Mouse (Mus musculus) right cerebral cortex, postnatal 14 days (tissue): Measurements from ENCODE around the gene Dmbt1.
"Not testable (repeated sequence)": the region's sequence is repeated elsewhere in the genome, so short reads cannot be mapped to it uniquely, and the experiment has no call there.

ENCODE experiments used
- DNase-seq: peaks from one replicate; pipeline ENCODE4 v3.0.0; 2022

Gene Dmbt1

GRCm38 (mm10) chr7:131031755-131032154 lies at the start of gene Dmbt1:
Gene Dmbt1, plus strand, starts transcription at chr7:131032053.
- DNase-seq, result no peak

- no peak for DNase-seq
Measured at GRCm38 (mm10) chr7:130982371-130982770, 49.5 kb upstream of the Dmbt1 start.

- no peak for DNase-seq
Measured at GRCm38 (mm10) chr7:130982881-130983280, 49.0 kb upstream of the Dmbt1 start.

GRCm38 (mm10) chr7:130984294-130984693 lies 47.6 kb upstream of the Dmbt1 start:
- no peak for DNase-seq

GRCm38 (mm10) chr7:130985193-130985592 lies 46.7 kb upstream of the Dmbt1 start:
- DNase-seq, result no peak

GRCm38 (mm10) chr7:130985716-130986115 lies 46.1 kb upstream of the Dmbt1 start:
- DNase-seq, result no peak

GRCm38 (mm10) chr7:130988146-130988545 lies 43.7 kb upstream of the Dmbt1 start:
- DNase-seq, result no peak

- DNase-seq, result no peak
Measured at GRCm38 (mm10) chr7:130989371-130989770, 42.5 kb upstream of the Dmbt1 start.

GRCm38 (mm10) chr7:130991174-130991789 lies 40.6 kb upstream of the Dmbt1 start:
- DNase-seq, result no peak

DNA sequence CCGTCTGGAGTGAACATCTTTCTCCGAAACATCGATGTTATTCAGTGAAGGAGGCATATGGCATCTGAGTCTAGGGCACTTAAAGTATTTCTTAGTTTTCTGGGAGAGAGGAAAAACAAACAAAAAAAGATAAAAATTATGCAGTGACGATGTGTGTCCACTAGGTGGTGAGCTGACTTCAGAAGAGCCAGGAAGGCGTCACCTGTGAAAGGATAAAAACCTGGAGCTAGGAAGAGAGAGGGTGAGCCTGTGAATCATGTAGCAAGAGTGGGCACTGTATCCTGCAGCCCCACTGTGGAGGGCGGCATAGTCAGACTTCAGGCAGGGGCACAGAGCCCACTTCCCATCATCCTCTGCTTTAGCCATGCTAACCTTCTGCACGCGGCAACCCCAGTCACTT lies 37.9 kb upstream of the Dmbt1 start:
- DNase-seq, result no peak

GRCm38 (mm10) chr7:131001976-131002726 lies 29.7 kb upstream of the Dmbt1 start:
- no peak for DNase-seq

DNA sequence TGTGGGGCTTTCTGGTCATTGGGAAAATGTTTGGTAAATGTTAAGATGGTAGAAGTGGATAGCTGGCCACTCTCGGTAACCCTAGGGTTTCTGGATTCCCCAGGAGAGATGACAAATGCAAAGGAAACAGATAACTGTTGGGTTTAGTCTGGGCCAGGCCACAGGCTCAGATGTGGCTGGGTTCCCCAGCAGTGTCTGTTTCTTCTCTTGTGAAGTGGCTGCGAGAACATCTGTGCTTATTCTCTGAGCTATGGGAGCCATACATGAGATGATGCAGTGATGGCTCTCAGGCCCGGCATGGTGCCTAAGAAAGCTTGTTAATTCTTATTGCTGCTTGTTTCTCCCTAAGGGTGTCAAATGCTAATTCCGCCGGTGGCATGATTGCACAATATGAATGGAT lies 27.8 kb upstream of the Dmbt1 start:
- DNase-seq, result no peak

DNA sequence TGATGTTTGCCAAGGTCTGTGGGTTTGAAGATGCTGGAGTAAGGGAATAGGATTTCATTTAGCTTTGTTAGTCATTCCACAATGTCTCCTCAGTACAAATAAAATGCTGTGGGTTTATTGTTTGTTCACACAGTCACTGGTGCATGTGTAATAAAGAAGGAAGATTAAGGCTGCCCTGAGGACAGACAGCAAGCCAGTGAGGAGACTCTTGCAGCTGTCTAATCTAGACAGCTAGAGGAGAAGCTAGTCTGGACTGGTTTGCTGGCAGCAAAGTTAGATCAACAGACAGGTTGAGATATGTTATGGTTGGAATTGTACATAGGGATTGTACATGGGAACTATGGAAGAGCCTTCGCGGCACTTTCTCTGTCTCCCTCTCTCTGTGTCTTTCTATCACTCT lies 24.6 kb upstream of the Dmbt1 start:
- DNase-seq, result no peak

DNA sequence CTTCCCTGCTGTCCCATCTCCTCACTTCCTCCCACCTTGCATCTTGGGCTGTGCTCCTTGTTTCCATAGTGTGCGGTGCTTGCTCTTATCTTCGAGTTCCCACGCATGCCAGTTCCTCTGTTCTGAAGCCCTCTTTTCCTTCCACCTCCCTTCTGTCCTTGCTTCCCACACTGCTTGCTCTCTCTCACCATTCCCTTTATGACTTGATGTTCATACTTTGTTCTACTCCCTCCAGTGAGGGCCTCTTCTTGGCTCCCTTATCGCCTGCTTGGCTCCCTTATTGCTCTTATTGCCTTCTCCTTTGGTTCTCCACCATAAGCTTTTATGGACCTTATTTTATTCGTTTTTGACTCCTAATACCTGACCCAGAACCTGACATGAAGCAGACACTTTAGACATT lies 22.7 kb upstream of the Dmbt1 start:
- no peak for DNase-seq

- no peak for DNase-seq
Measured at GRCm38 (mm10) chr7:131011901-131012300, 20.0 kb upstream of the Dmbt1 start.

DNA sequence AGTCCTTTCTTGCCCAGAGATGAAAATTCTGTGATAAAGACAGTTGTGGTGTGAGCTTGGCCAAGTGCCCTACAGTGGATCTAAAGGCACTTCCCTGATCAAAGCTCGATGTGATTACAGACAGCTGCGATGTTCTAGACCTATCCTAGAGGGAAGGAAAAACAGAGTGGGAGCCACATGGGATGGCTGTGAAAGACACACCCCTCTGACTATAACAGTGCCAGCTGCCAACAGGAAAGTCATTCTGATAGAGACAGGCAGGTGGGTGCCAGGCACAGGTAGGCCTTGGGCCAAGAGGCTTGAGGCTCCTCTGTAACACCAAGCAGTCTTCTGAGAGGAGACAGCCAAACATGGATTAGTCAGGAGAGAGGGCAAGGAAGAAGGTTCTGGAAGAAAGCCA lies 12.7 kb upstream of the Dmbt1 start:
- DNase-seq, result no peak

DNA sequence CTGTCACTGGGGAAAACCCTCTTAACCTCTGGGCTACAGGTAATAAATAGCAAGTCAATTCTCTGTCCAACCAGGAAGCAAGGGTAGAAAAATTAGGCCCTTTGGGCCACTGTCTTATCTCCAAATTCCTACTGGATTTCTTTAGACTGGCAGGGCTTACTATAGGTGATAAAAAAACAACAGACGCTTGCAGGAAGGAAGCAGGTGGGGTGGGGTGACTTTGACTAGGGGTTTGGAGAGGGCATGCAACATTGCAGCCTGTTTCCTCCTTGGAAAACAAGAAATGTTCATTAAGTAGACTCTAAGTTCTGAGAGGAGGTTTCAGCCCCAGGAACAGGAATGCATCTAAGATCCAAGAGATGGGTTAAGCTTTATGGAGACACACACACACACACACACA lies 7.0 kb upstream of the Dmbt1 start:
- DNase-seq, result no peak

- no peak for DNase-seq
Measured at GRCm38 (mm10) chr7:131027557-131027956, 4.3 kb upstream of the Dmbt1 start.

DNA sequence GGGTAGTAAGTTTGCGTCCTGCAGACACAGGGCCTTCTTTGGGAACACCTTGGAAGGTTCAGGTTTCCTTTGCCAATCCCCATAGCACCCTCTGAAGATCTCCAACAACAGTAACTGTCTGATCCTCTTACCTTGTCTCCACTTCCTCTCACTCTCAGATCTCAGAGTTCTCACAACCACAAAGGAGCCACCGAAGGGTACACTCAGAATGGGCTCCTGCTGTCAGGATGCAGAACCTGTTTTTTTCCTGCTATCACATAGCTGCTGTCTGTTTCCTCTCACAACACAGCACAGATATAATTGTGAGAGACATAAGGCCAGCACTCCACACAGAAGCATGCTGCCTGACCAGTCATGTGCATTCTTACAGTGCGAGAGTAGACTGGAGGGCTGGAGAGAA lies 4.5 kb downstream of the Dmbt1 start:
- DNase-seq, result no peak

DNA sequence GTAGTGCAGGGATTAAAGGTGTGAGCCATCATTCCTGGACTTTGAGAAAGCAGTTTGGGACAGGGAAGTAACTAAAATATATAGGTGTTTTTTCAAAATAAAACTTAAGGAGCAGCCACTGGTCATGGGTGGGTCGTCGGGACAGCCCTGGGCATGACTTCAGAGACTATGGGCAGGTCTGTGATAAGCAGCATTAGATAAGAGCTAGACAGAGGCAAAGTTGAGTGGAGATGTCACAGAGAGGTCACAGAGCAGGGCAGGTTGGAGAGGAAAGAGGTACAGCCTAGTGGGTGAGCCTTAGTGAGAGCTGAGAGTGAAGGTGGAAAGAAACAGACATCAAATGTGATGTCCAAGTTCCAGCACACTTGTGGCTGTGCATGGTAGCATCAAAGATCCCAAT lies 5.2 kb downstream of the Dmbt1 start:
- DNase-seq, result no peak

DNA sequence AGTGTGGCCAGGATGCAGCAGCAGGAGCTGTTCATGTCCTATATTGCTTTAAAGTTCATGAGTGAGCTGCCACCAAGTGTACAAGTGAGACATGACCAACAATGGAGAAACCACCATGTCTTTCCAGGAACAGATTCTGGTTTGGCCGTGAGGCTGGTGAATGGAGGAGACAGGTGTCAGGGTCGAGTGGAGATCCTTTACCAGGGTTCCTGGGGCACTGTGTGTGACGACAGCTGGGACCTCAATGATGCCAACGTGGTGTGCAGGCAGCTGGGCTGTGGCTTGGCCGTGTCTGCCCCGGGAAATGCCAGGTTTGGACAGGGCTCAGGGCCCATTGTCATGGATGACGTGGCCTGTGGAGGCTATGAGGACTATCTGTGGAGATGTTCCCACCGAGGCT lies 8.9 kb downstream of the Dmbt1 start:
- not testable (repeated sequence) for DNase-seq

GRCm38 (mm10) chr7:131042657-131043056 lies 10.8 kb downstream of the Dmbt1 start:
- DNase-seq, result no peak

GRCm38 (mm10) chr7:131045258-131045835 lies 13.5 kb downstream of the Dmbt1 start:
- DNase-seq, result not testable (repeated sequence)

- DNase-seq, result not testable (repeated sequence)
Measured at GRCm38 (mm10) chr7:131049829-131050228, 18.0 kb downstream of the Dmbt1 start.
